ENCODE assay signal across 25 mouse cellular contexts in genomic region chr12:56537931-56538330, GRCm38 (mm10). TPM values are rescaled to one million over a fixed set of nuclear protein-coding genes. Genes with fewer than 3 reads are reported as not detected.
DNase-seq lines count a peak whose midpoint lies in the region; ATAC-seq and TF ChIP-seq lines count a peak whose summit lies in the region.
"Had no signal": no experiment of that assay in that cellular context is flagged by ENCODE, and none has a peak within 500 bp of the region (broad histone marks: within the 10 kb centered on the region; RNA-seq: fewer than 3 reads in every experiment).

No protein-coding gene starts in this region.

- H3K4me3 ChIP-seq in forebrain, embryonic 10.5 days = peak overlapping the region; percentile 47; the same call in 1 of the 2 replicates
- no peak overlapping the region for H3K4me3 ChIP-seq in forebrain, postnatal 0 days (ENCODE audit: low read depth, low read length)
- peak overlapping the region; percentile 62 for H3K4me3 ChIP-seq in lung, embryonic 16.5 days (ENCODE audit: low read length)
- H3K4me3 ChIP-seq in forebrain, embryonic 12.5 days (replicated peaks) = peak overlapping the region; percentile 48
- no peak overlapping the region for H3K4me3 ChIP-seq in limb, embryonic 10.5 days
- H3K4me3 ChIP-seq: heart, adult 2 months; heart, embryonic 13.5 days; hindbrain, embryonic 12.5 days; limb, embryonic 15.5 days had no signal

- no peak for ATAC-seq in forebrain, postnatal 0 days
- ATAC-seq in lung, embryonic 16.5 days (ENCODE audit: low read depth) = no peak
- no peak for ATAC-seq in forebrain, embryonic 12.5 days (ENCODE audit: low FRiP score)
- ATAC-seq: CD4-positive, CD25-positive, alpha-beta regulatory T cell, adult 4 months had no signal

- no peak overlapping the region; the same call in 1 of the 2 replicates for H3K4me2 ChIP-seq in forebrain, postnatal 0 days (ENCODE audit: low read depth)
- peak overlapping the region; percentile 47 for H3K4me2 ChIP-seq in lung, embryonic 16.5 days (ENCODE audit: low read depth, low read length)
- peak overlapping the region; percentile 43 for H3K4me2 ChIP-seq in forebrain, embryonic 12.5 days
- H3K4me2 ChIP-seq: heart, embryonic 13.5 days; hindbrain, embryonic 12.5 days; limb, embryonic 15.5 days had no signal

- H3K27ac ChIP-seq in forebrain, embryonic 10.5 days = no peak overlapping the region
- H3K27ac ChIP-seq in forebrain, postnatal 0 days (ENCODE audit: low read depth, low read length) = no peak overlapping the region
- peak overlapping the region; percentile 97 for H3K27ac ChIP-seq in lung, embryonic 16.5 days (ENCODE audit: low read length)
- H3K27ac ChIP-seq in forebrain, embryonic 12.5 days = no peak overlapping the region
- H3K27ac ChIP-seq in limb, embryonic 10.5 days = no peak overlapping the region
- H3K27ac ChIP-seq: heart, adult 2 months; heart, embryonic 13.5 days; hindbrain, embryonic 12.5 days; limb, embryonic 15.5 days; liver, embryonic 14.5 days had no signal

- no peak for DNase-seq in forebrain, embryonic 10.5 days (ENCODE audit: extremely low spot score, low spot score)
- no peak for DNase-seq in forebrain, postnatal 0 days
- DNase-seq in lung, postnatal 14 days = no peak
- DNase-seq in limb, embryonic 10.5 days (ENCODE audit: low spot score) = peak; percentile 46
- DNase-seq in urinary bladder, adult 2 months (ENCODE audit: low spot score) = no peak
- DNase-seq: adrenal gland, postnatal 14 days; cerebellum, adult 8-10 months; cerebellum, postnatal 36 days; gastrocnemius, postnatal 25 days; heart, adult 2 months; heart, postnatal 14 days; kidney, adult 18-20 months; kidney, postnatal 4 days; midbrain, embryonic 14.5 days; right cerebral cortex, postnatal 14 days had no signal

- peaks cover 100% of the 10 kb centered on the region for H3K27me3 ChIP-seq in forebrain, embryonic 10.5 days (ENCODE audit: poor library complexity, severe bottlenecking)
- H3K27me3 ChIP-seq in forebrain, postnatal 0 days (ENCODE audit: insufficient read depth, low read length) = peaks cover 85% of the 10 kb centered on the region
- H3K27me3 ChIP-seq in lung, embryonic 16.5 days (ENCODE audit: control insufficient read depth, insufficient read depth, low read depth, low read length) = peaks cover 72% of the 10 kb centered on the region
- H3K27me3 ChIP-seq in forebrain, embryonic 12.5 days = peaks cover 98% of the 10 kb centered on the region
- H3K27me3 ChIP-seq in limb, embryonic 10.5 days (ENCODE audit: low read depth, poor library complexity, severe bottlenecking) = peaks cover 98% of the 10 kb centered on the region

- no peak for TF ChIP-seq CTCF in forebrain, postnatal 0 days (IDR thresholded peaks at IDR 0.05; ENCODE audit: low read depth)

- H3K9me3 ChIP-seq in forebrain, embryonic 10.5 days = no peaks in the 10 kb centered on the region
- H3K9me3 ChIP-seq in forebrain, postnatal 0 days (ENCODE audit: low read length) = no peaks in the 10 kb centered on the region
- no peaks in the 10 kb centered on the region for H3K9me3 ChIP-seq in lung, embryonic 16.5 days (ENCODE audit: control insufficient read depth, low read length)
- H3K9me3 ChIP-seq in forebrain, embryonic 12.5 days = no peaks in the 10 kb centered on the region
- H3K9me3 ChIP-seq in limb, embryonic 10.5 days (replicated peaks) = no peaks in the 10 kb centered on the region
- H3K9me3 ChIP-seq: heart, embryonic 13.5 days; hindbrain, embryonic 12.5 days; limb, embryonic 15.5 days had no signal

- H3K36me3 ChIP-seq in forebrain, embryonic 10.5 days (replicated peaks) = no peaks in the 10 kb centered on the region
- H3K36me3 ChIP-seq in forebrain, postnatal 0 days (ENCODE audit: insufficient read depth) = no peaks in the 10 kb centered on the region
- no peaks in the 10 kb centered on the region for H3K36me3 ChIP-seq in lung, embryonic 16.5 days (ENCODE audit: control insufficient read depth, insufficient read depth, low read length)
- no peaks in the 10 kb centered on the region for H3K36me3 ChIP-seq in forebrain, embryonic 12.5 days (replicated peaks)
- H3K36me3 ChIP-seq in limb, embryonic 10.5 days = no peaks in the 10 kb centered on the region
- H3K36me3 ChIP-seq: heart, embryonic 13.5 days; hindbrain, embryonic 12.5 days; limb, embryonic 15.5 days had no signal

- H3K4me1 ChIP-seq in forebrain, embryonic 10.5 days = peaks cover 34% of the 10 kb centered on the region
- no peaks in the 10 kb centered on the region for H3K4me1 ChIP-seq in forebrain, postnatal 0 days (ENCODE audit: insufficient read depth)
- 0 out of 2 replicates have a peak, but pooled peaks cover 3% of the 10 kb centered on the region for H3K4me1 ChIP-seq in lung, embryonic 16.5 days (replicated peaks; ENCODE audit: control insufficient read depth, insufficient read depth, low read length)
- peaks cover 23% of the 10 kb centered on the region for H3K4me1 ChIP-seq in forebrain, embryonic 12.5 days
- peaks cover 30% of the 10 kb centered on the region for H3K4me1 ChIP-seq in limb, embryonic 10.5 days

- no peak overlapping the region for H3K9ac ChIP-seq in forebrain, postnatal 0 days
- H3K9ac ChIP-seq in lung, embryonic 16.5 days (ENCODE audit: low read length) = peak overlapping the region; percentile 83
- no peak overlapping the region for H3K9ac ChIP-seq in forebrain, embryonic 12.5 days
- H3K9ac ChIP-seq: heart, embryonic 13.5 days; hindbrain, embryonic 12.5 days; limb, embryonic 15.5 days; liver, embryonic 14.5 days had no signal

- WGBS in forebrain, embryonic 10.5 days = 2% methylated on average over 6 of the region's 6 CpGs
- WGBS in forebrain, postnatal 0 days = 1% methylated on average over 6 of the region's 6 CpGs
- WGBS in lung, embryonic 16.5 days = 0% methylated on average over 6 of the region's 6 CpGs
- WGBS in forebrain, embryonic 12.5 days = under 1% methylated on average over 6 of the region's 6 CpGs
- 3% methylated on average over 6 of the region's 6 CpGs for WGBS in limb, embryonic 10.5 days

RNA-seq across cellular contexts. Expression of gene Nkx2-1, which starts 1.2 kb away (rescaled TPM):
- polyA plus RNA-seq in forebrain, embryonic 10.5 days (2016; fragmentation: Nextera tagmentation; extraction: Ambion mirVana) = 12.0 and 14.3 TPM in 2 replicates
- 2.9 and 10.3 TPM in 2 replicates for total RNA-seq in forebrain, postnatal 0 days (2014; rRNA removed)
- polyA plus RNA-seq in forebrain, postnatal 0 days (2015; fragmentation: Nextera tagmentation; extraction: Ambion mirVana) = 3.8 and 7.2 TPM in 2 replicates
- 74.8 and 91.7 TPM in 2 replicates for polyA plus RNA-seq in lung, embryonic 16.5 days (2015; fragmentation: Nextera tagmentation; extraction: Ambion mirVana)
- polyA plus RNA-seq in forebrain, embryonic 12.5 days (2016; fragmentation: Nextera tagmentation; extraction: Ambion mirVana) = 37.2 and 66.0 TPM in 2 replicates
- polyA plus RNA-seq in limb, embryonic 10.5 days (2016; fragmentation: Nextera tagmentation; extraction: Ambion mirVana) = not detected in 2 replicates
- not detected in 2 replicates for polyA plus RNA-seq in urinary bladder, adult 2 months (2012; rRNA removed)
- total RNA-seq: adrenal gland, postnatal 14 days; gastrocnemius, postnatal 25 days; heart, adult 2 months; megakaryocyte progenitor cell, adult 5-6 weeks; neutrophil, adult 5-6 weeks had no signal
- polyA plus RNA-seq: CD4-positive, CD25-positive, alpha-beta regulatory T cell, adult 4 months; limb, embryonic 15.5 days; liver, embryonic 14.5 days; thymus, postnatal 0 days had no signal

Comparison
In these comparisons a context has a peak if more than half of its experiments do, and no peak if none do; other contexts are left out.
1. H3K4me3 ChIP-seq: peak in forebrain, embryonic 10.5 days (single experiment), lung, embryonic 16.5 days (single experiment) and forebrain, embryonic 12.5 days (single experiment); none in forebrain, postnatal 0 days (single experiment) and limb, embryonic 10.5 days (single experiment).